In genomic region chr19:6465090-6465489, GRCm38 (mm10) we compare ENCODE assay signal across 10 mouse cellular contexts. TPM values are rescaled to one million over a fixed set of nuclear protein-coding genes. Genes with fewer than 3 reads are reported as not detected.
A peak's percentile ranks its signal among the peaks of the same experiment; 100 is the strongest.
DNase-seq lines count a peak whose midpoint lies in the region; ATAC-seq and TF ChIP-seq lines count a peak whose summit lies in the region.
"Had no signal": no experiment of that assay in that cellular context is flagged by ENCODE, and none has a peak within 500 bp of the region (broad histone marks: within the 10 kb centered on the region; RNA-seq: fewer than 3 reads in every experiment).

No protein-coding gene starts in this region.

- H3K4me1 ChIP-seq in hindbrain, embryonic 10.5 days (replicated peaks) = peaks cover 60% of the 10 kb centered on the region
- peaks cover 5% of the 10 kb centered on the region; the same call in 1 of the 2 replicates for H3K4me1 ChIP-seq in midbrain, postnatal 0 days (ENCODE audit: insufficient read depth, low read length)

- no peak overlapping the region for H3K4me2 ChIP-seq in midbrain, postnatal 0 days (ENCODE audit: low read depth, low read length, poor library complexity, severe bottlenecking)

- H3K4me3 ChIP-seq in hindbrain, embryonic 10.5 days = no peak overlapping the region; the same call in 1 of the 2 replicates
- no peak overlapping the region for H3K4me3 ChIP-seq in midbrain, postnatal 0 days (ENCODE audit: low read depth, low read length)

- peaks cover 11% of the 10 kb centered on the region; the same call in 1 of the 2 replicates for H3K27me3 ChIP-seq in hindbrain, embryonic 10.5 days (ENCODE audit: insufficient read depth, poor library complexity, severe bottlenecking)
- H3K27me3 ChIP-seq in midbrain, postnatal 0 days (ENCODE audit: insufficient read depth, low read length) = no peaks in the 10 kb centered on the region

- H3K36me3 ChIP-seq in hindbrain, embryonic 10.5 days = no peaks in the 10 kb centered on the region
- peaks cover 13% of the 10 kb centered on the region for H3K36me3 ChIP-seq in midbrain, postnatal 0 days (ENCODE audit: insufficient read depth, low read length)

- DNase-seq in cerebellum, postnatal 10 days = peak; percentile 51 to 65
- DNase-seq in cerebellum, adult 11-12 months = no peak
- DNase-seq in Muller cell, postnatal 12 days (ENCODE audit: inconsistent ontology term) = peak; percentile 64
- peak; percentile 54 for DNase-seq in hindbrain, embryonic 10.5 days (ENCODE audit: low spot score)
- peak; percentile 59 for DNase-seq in midbrain, postnatal 0 days (ENCODE audit: low spot score)
- no peak for DNase-seq in adrenal gland, postnatal 36 days
- DNase-seq in urinary bladder, postnatal 10 days (ENCODE audit: low spot score) = no peak
- DNase-seq in urinary bladder, postnatal 14 days (ENCODE audit: low spot score) = no peak
- DNase-seq: lung, adult 2 months had no signal

- no peak for TF ChIP-seq CTCF in midbrain, postnatal 0 days (IDR thresholded peaks at IDR 0.05)

- peak; percentile 64 for ATAC-seq in midbrain, postnatal 0 days (ENCODE audit: low FRiP score)
- ATAC-seq: intestine, embryonic 16.5 days had no signal

- H3K9me3 ChIP-seq in hindbrain, embryonic 10.5 days = peaks cover 5% of the 10 kb centered on the region; the same call in 1 of the 2 replicates
- H3K9me3 ChIP-seq in midbrain, postnatal 0 days (ENCODE audit: low read length) = no peaks in the 10 kb centered on the region

- peak overlapping the region; percentile 79 for H3K27ac ChIP-seq in hindbrain, embryonic 10.5 days
- peak overlapping the region; percentile 63 for H3K27ac ChIP-seq in midbrain, postnatal 0 days (ENCODE audit: low read depth, low read length)

- 42% methylated on average over 5 of the region's 5 CpGs for WGBS in hindbrain, embryonic 10.5 days
- WGBS in midbrain, postnatal 0 days = 23% methylated on average over 5 of the region's 5 CpGs

- H3K9ac ChIP-seq in midbrain, postnatal 0 days (replicated peaks; ENCODE audit: low read length, poor library complexity, severe bottlenecking) = no peak overlapping the region

RNA-seq across cellular contexts. Expression of gene Nrxn2, which starts 46.6 kb away (rescaled TPM):
- polyA plus RNA-seq in hindbrain, embryonic 10.5 days (2016; fragmentation: Nextera tagmentation; extraction: Ambion mirVana) = 4.4 and 13.2 TPM in 2 replicates
- total RNA-seq in midbrain, postnatal 0 days (2014; rRNA removed) = 382 and 409 TPM in 2 replicates
- 74.3 and 75.7 TPM in 2 replicates for polyA plus RNA-seq in midbrain, postnatal 0 days (2015; fragmentation: Nextera tagmentation; extraction: Ambion mirVana)
- total RNA-seq in adrenal gland, postnatal 36 days (2021) = 1 to 10 TPM; 9.2 TPM

Comparison
In these comparisons a context has a peak if more than half of its experiments do, and no peak if none do; other contexts are left out.
1. DNase-seq: peak in cerebellum, postnatal 10 days (2 of 2), Muller cell, postnatal 12 days (single experiment), hindbrain, embryonic 10.5 days (single experiment) and midbrain, postnatal 0 days (single experiment); none in cerebellum, adult 11-12 months (single experiment), adrenal gland, postnatal 36 days (0 of 2), urinary bladder, postnatal 10 days (single experiment) and urinary bladder, postnatal 14 days (single experiment).
2. RNA of gene Nrxn2, which starts 46.6 kb away (total RNA-seq): 382 to 409 TPM in midbrain, postnatal 0 days; 9.2 TPM in adrenal gland, postnatal 36 days; every median in the first group is over 10 times any median in the second.